Mouse (Mus musculus): ENCODE results near the gene Nhlrc3. TPM values are rescaled to one million over a fixed set of nuclear protein-coding genes. Genes with fewer than 3 reads are reported as not detected.

Nhlrc3 gene
- polyA plus RNA-seq, 1 experiment from 2014 or later: 11.6 TPM

GRCm38 (mm10) chr3:53413959-53414358 is 49.2 kb downstream of the Nhlrc3 start:
- Histone ChIP-seq H3K27ac (no peak overlapping the region), H3K9me3 (no peaks in the 10 kb centered on the region), H3K27me3 (replicated peaks) (no peaks in the 10 kb centered on the region), H3K9ac (no peak overlapping the region), H3K4me2 (no peak overlapping the region), H3K4me3 (no peak overlapping the region), H3K4me1 (no peaks in the 10 kb centered on the region; the same call in 1 of the 2 replicates), H3K36me3 (replicated peaks) (no peaks in the 10 kb centered on the region)
- 79% methylated on average over 3 of the region's 3 CpGs for WGBS
- ATAC-seq (replicated peaks): no peak

GRCm38 (mm10) chr3:53413465-53413864 is 49.7 kb downstream of the Nhlrc3 start:
- Histone ChIP-seq H3K27ac (no peak overlapping the region), H3K27me3 (replicated peaks) (no peaks in the 10 kb centered on the region), H3K36me3 (replicated peaks) (no peaks in the 10 kb centered on the region), H3K4me1 (no peaks in the 10 kb centered on the region; the same call in 1 of the 2 replicates), H3K9ac (no peak overlapping the region), H3K9me3 (no peaks in the 10 kb centered on the region), H3K4me3 (no peak overlapping the region), H3K4me2 (no peak overlapping the region)
- WGBS: 35% methylated on average over 2 of the region's 2 CpGs
- no peak for ATAC-seq (replicated peaks)

GRCm38 (mm10) chr3:53412259-53412658 is 50.9 kb downstream of the Nhlrc3 start:
- 90% methylated on average over 5 of the region's 5 CpGs for WGBS
- no peak overlapping the region for H3K27ac ChIP-seq
- H3K9me3 ChIP-seq: no peaks in the 10 kb centered on the region
- ATAC-seq (replicated peaks): no peak
- no peak overlapping the region for H3K4me2 ChIP-seq
- H3K36me3 ChIP-seq (replicated peaks): no peaks in the 10 kb centered on the region
- no peak overlapping the region for H3K4me3 ChIP-seq
- no peaks in the 10 kb centered on the region for H3K27me3 ChIP-seq (replicated peaks)
- H3K4me1 ChIP-seq: no peaks in the 10 kb centered on the region; the same call in 1 of the 2 replicates
- no peak overlapping the region for H3K9ac ChIP-seq

- ATAC-seq (replicated peaks): no peak
Observed at GRCm38 (mm10) chr3:53410031-53410430, 53.1 kb downstream of the Nhlrc3 start.

GRCm38 (mm10) chr3:53407145-53407544 is 56.0 kb downstream of the Nhlrc3 start:
- 47% methylated on average over 1 of the region's 1 CpGs for WGBS
- no peaks in the 10 kb centered on the region for H3K9me3 ChIP-seq
- H3K4me1 ChIP-seq: no peaks in the 10 kb centered on the region
- no peaks in the 10 kb centered on the region for H3K36me3 ChIP-seq (replicated peaks)
- H3K4me3 ChIP-seq: no peak overlapping the region
- no peak overlapping the region for H3K9ac ChIP-seq
- no peak overlapping the region for H3K27ac ChIP-seq
- no peak for ATAC-seq (replicated peaks)
- H3K27me3 ChIP-seq (replicated peaks): no peaks in the 10 kb centered on the region
- H3K4me2 ChIP-seq: no peak overlapping the region

More at GRCm38 (mm10) chr3:53410031-53410430, 53.1 kb downstream of the Nhlrc3 start:
- no peaks in the 10 kb centered on the region for H3K9me3 ChIP-seq
- no peak overlapping the region for H3K27ac ChIP-seq
- no peaks in the 10 kb centered on the region for H3K27me3 ChIP-seq (replicated peaks)
- no peak overlapping the region for H3K4me3 ChIP-seq
- 59% methylated on average over 6 of the region's 6 CpGs for WGBS
- no peaks in the 10 kb centered on the region for H3K36me3 ChIP-seq (replicated peaks)
- H3K4me1 ChIP-seq: no peaks in the 10 kb centered on the region
- H3K4me2 ChIP-seq: no peak overlapping the region
- H3K9ac ChIP-seq: no peak overlapping the region

Other genes with a start within 250 kb of the Nhlrc3 start
- gene Proser1, start 334 bp upstream of the Nhlrc3 start, polyA plus RNA-seq (2015; fragmentation: Nextera tagmentation; extraction: Ambion mirVana): 22.9 and 23.2 TPM in 2 replicates
- gene Stoml3, start 25.3 kb upstream of the Nhlrc3 start, polyA plus RNA-seq (2015; fragmentation: Nextera tagmentation; extraction: Ambion mirVana): not detected in 2 replicates
- gene Frem2, start 194.0 kb upstream of the Nhlrc3 start, polyA plus RNA-seq (2015; fragmentation: Nextera tagmentation; extraction: Ambion mirVana): 1.0 and 1.1 TPM in 2 replicates

Measured in midbrain, embryonic 15.5 days (tissue).